Mouse (Mus musculus) myocyte (in vitro differentiated cells): ENCODE measurements around the gene Zfp423.

Experiments
- CEBPB ChIP-seq: IDR thresholded peaks from 2 replicates; pipeline ENCODE4 v1.6.1; 2011; ENCODE audit warnings: mild to moderate bottlenecking, moderate library complexity; ENCODE audit not compliant: poor library complexity, insufficient read depth, severe bottlenecking
- E2F4 ChIP-seq: IDR thresholded peaks from one replicate; pipeline ENCODE4 v1.6.1; 2011; ENCODE audit warnings: mild to moderate bottlenecking, control low read depth, moderate library complexity; ENCODE audit not compliant: insufficient read depth
- MAX ChIP-seq: IDR thresholded peaks from one replicate; pipeline ENCODE4 v1.6.1; 2011; ENCODE audit warnings: low read depth, mild to moderate bottlenecking, control low read depth
- MYOD1 ChIP-seq, 3 experiments: IDR thresholded peaks; one replicate each; pipeline ENCODE4 v1.6.1; 2011; ENCODE audit warnings: control low read depth in 2 of 3, low read depth in 2 of 3, mild to moderate bottlenecking in 2 of 3, moderate library complexity in 1 of 3; ENCODE audit not compliant: insufficient read length in 2 of 3, control insufficient read depth in 1 of 3
- MYOG ChIP-seq, 3 experiments: IDR thresholded peaks; one replicate each; pipeline ENCODE4 v1.6.1; 2011; ENCODE audit warnings: control low read depth in 2 of 3, low read depth in 2 of 3, mild to moderate bottlenecking in 2 of 3; ENCODE audit not compliant: insufficient read length in 2 of 3, control insufficient read depth in 1 of 3, insufficient read depth in 1 of 3
- POLR2A ChIP-seq: IDR thresholded peaks from one replicate; pipeline ENCODE4 v1.6.1; 2011; ENCODE audit warnings: low read depth, mild to moderate bottlenecking, control low read depth, moderate library complexity; ENCODE audit not compliant: insufficient read length
- POLR2AphosphoS2 ChIP-seq: IDR thresholded peaks from one replicate; pipeline ENCODE4 v1.6.1; 2011; ENCODE audit warnings: low read depth, control low read depth; ENCODE audit not compliant: insufficient read length
- SRF ChIP-seq: IDR thresholded peaks from one replicate; pipeline ENCODE4 v1.6.1; 2011; ENCODE audit warnings: low read depth; ENCODE audit not compliant: control insufficient read depth, insufficient read length
- TCF12 ChIP-seq: IDR thresholded peaks from one replicate; pipeline ENCODE4 v1.6.1; 2011; ENCODE audit warnings: mild to moderate bottlenecking, control low read depth; ENCODE audit not compliant: poor library complexity, insufficient read depth, severe bottlenecking
- TCF3 ChIP-seq: IDR thresholded peaks from one replicate; pipeline ENCODE4 v1.6.1; 2011; ENCODE audit warnings: low read depth, control low read depth; ENCODE audit not compliant: insufficient read length
- USF1 ChIP-seq: IDR thresholded peaks from one replicate; pipeline ENCODE4 v1.6.1; 2011; ENCODE audit warnings: low read depth, mild to moderate bottlenecking, control low read depth, moderate library complexity

DNA sequence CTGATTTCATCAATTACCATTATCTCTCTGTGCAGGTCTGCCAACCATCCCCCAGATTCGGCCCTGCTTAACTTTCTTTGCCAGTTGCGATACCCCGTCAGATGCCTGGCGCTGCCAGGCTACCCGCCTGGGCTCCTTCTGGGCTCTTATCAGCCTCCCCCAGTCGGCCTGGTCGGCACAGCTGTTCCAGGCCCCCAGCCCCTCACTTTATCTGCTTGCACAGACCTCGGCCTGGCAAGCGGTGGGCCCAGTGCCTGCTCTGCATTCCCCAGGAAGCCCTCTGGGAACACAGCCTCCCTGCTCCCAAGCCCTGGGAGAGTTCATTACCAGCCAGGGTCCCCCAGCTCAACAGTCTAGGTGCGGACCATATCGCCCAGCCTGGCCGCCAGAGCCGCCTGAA is 126.1 kb downstream of the Zfp423 start:
- no peak for TF ChIP-seq POLR2A
- TF ChIP-seq E2F4, result no peak
- no peak for TF ChIP-seq USF1
- no peak for TF ChIP-seq CEBPB
- TF ChIP-seq MAX, result no peak
- no peak for TF ChIP-seq POLR2AphosphoS2
- no peak for TF ChIP-seq MYOG (IDR thresholded peaks at IDR 0.05; ENCODE audit: control insufficient read depth in 1 of 3, insufficient read depth in 1 of 3, insufficient read length in 2 of 3, low read depth in 2 of 3)
- TF ChIP-seq TCF12, result no peak
- no peak for TF ChIP-seq MYOD1 (IDR thresholded peaks at IDR 0.05; ENCODE audit: control insufficient read depth in 1 of 3, insufficient read length in 2 of 3, low read depth in 2 of 3)
- no peak for TF ChIP-seq SRF
- TF ChIP-seq TCF3, result no peak
